Mouse (Mus musculus): ENCODE measurements around the gene Srgap2.
"Not testable (repeated sequence)": the region's sequence is repeated elsewhere in the genome, so short reads cannot be mapped to it uniquely, and the experiment has no call there.

Gene Srgap2

DNA sequence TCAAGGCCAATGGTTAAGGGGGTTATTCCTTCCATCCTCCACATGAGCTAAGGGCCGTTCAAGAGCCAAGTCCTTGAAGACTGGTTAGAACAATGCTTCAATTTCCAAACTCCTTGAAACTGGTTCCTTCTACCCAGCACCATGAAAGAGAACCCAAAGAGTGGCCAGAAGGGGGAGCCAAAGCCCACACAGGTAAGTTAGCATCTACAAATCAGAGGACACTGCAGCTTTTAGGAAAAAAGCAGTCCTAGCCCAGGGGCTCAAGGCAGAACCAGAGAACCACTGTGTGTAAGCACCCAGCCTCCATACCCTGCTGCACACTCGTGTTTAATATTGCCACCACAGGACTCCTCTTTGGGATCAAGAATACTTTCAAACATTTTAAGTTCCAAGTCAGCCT is 236.5 kb downstream of the Srgap2 start:
- in situ Hi-C loops (cut with MboI) = loop anchor here (5.0 kb wide), 1 partner anchor 262 kb away; no protein-coding TSS in a partner anchor

DNA sequence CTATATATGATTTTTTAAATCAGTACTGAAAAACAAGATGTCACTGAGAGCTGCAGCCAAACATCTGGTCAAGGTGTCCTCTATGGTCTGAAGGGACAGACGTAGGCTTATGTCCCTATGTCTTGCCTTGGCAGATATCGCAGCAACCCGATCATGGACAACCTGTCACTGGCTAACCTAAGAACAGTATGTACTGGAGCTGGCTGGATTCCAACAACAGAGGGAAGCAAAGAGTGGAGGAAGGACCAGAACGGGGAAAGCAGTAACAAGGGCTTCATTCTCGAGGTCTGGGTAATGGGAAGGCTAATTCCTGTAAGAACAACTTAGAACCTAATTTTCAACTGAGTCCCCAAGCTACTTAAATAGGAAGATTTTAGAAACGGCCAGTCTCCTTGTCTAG is 238.2 kb downstream of the Srgap2 start:
- in situ Hi-C loops (cut with MboI) = no loop called here

DNA sequence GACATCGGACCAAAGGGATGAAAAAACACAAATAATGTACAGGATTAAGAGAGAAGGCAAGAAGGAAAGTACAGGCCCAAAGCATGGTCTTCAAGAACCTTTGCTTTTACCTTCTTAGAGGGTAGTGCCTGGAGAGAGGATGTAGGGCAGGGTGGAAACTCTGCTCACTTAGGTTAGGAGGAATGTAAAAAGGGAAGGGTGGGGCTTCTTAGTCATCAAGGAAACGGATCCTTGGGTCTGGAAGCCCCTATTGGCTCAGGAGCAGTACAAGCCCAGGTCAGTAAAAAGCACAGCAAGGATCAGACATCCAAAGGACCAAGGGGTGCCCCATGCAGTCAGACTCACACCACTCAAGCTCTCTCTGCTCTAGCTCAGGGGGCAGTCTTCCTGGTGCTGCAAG is 239.9 kb downstream of the Srgap2 start:
- in situ Hi-C loops (cut with MboI) = no loop called here

DNA sequence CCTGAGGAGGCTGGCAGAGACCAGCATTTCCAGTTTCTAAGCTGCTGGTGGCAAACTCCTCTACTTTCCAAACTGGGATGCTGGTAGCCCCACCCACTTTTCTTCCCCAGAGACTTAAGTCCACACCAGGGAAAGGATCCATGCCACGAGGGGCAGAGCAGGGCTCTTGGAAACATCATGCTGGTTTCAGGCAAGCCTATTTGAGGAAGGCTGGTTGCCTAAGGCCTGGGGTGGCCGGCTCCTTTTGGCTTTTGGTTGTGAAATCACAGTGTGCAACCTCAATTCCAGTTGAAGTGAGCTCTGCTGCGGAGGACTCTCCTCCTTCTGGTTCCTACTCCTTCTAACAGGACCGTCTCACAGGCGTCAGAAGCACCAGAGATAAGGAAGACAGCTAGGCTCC is 240.3 kb downstream of the Srgap2 start:
- in situ Hi-C loops (cut with MboI) = no loop called here

DNA sequence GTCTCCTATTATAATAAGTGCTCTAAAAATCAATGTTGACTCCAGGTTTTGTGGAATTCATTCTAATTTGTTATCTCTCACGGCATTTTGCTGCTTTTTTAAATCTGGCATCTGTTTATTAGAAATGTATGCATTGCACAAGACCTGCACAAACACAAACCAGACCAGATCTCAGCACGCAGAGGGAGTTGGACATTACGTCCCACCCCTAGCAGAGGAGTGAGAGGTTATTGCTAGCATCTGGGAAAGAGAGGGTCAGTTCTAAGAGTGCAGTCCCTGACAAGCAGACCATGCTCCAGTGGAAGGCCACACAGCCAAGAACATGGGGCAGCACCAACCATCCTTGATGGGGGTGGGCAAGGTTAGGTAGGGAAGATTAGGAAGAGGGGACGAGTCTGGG is 242.5 kb downstream of the Srgap2 start:
- in situ Hi-C loops (cut with MboI) = no loop called here

DNA sequence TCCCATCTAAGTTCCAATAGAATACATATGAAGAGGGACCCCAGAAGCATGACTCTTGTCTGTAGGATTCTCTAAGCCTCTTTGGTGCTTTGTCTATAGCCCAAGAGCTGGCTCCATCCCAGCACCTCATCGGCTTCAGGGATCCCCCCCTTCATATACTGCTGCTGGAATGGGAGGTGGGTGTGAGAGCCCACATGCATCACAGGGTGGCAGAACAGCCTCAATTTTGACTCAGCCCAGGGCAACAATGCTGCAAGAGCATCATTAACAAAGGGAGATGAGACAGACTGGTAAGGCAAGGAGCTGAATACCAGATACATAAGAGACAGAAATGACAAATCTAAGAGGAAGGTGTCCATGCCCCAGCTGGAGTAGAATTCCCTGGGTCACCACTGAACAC is 243.0 kb downstream of the Srgap2 start:
- in situ Hi-C loops (cut with MboI) = no loop called here

DNA sequence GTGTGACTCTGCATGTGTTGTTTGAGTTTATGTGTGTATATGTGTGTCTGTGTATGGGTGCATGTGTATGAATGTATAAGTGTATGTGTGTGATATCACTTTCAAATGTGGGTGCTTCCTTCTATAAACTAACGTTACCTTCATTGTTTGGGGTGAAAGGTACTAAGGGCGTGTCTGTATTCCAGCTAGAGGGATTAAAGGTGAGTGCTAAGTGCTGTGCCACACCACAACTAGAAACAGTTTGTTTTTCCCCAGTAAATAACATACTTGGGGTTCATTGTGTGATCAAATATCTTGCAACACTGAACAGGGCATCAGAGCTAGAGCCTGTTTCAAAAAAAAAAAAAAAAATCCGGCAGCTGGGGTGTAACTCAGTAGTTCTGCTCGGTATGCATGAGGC is 245.4 kb downstream of the Srgap2 start:
- in situ Hi-C loops (cut with MboI) = no loop called here

DNA sequence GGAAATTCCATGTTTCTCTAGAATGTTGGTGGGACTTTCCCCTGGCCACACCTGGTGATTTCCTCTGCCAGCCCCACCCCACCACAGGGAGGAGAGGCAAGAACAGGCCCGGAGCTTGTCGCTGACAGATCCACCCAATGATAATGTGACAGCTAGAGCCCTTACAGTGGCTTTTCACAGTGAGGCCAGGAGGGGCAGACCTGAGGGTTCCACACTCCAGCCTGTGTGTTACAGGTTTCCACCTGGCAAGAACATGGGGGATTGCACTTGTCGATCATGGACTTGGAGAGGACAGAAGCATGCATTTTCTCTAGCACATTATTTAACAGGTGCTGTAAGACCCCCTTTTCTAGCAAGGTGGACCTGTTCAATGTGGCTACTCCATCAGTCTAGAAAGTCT is 246.9 kb downstream of the Srgap2 start:
- in situ Hi-C loops (cut with MboI) = no loop called here

DNA sequence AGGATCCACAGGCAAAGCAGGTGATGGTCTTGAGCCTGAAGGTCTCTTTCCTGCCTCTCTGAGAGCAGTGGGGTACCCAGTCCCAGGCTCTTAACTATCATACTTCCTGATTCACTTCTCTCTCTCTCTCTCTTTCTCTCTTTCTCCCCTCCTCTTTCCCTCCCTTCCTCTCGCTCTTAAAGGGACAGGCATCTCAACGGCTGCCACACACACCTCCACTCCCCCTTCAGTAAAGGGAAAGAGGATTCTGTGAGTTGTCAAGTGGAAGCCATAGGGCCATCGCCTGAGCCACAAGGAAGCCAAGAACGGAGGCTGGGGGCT is 247.7 kb downstream of the Srgap2 start, which contains the start of gene Ikbke:
Ikbke (minus strand) TSS at position 151 of the 321 bp plus-strand sequence.
- in situ Hi-C loops (cut with MboI) = no loop called here

DNA sequence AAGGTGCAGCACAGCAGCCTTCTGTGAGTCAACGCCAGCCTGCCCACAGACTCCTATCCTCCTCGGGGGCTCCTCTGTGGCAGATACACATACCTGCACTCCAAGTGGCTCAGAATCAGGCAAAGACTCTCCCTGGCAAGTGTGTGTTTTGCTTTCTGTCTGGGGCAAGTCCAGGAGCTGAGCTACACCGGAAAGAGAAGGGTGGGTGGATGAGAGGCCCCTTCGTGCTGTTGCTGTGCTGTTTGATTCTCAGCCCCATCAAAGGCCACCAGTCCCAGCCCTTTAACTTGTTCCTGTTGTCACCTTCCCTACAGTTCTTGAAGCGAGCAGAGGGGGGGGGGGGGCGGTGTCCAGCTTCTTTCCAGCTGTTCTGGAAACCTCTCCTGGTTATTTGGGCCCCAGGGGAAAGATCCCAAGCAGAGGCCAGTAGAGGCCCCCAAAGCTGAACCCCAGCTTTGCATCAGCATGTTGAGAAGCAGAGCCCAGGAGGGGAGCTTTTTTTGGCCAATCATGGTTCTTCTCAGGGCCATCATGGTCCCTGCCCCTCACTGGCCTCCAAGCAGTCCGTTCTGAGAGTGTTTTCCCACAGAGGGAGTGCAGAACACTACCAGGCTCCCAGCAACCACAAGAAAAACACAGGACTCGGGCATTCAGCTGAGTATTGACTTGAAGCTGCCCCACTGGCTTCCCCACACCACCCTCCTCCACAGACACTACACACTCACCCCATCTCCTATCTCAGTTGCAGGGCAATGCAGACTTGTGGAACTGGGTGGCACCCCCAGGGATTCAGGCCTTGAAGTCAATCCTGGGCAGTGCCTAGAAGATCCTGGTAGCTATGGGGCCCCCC is 248.3 kb downstream of the Srgap2 start:
- in situ Hi-C loops (cut with MboI) = no loop called here

DNA sequence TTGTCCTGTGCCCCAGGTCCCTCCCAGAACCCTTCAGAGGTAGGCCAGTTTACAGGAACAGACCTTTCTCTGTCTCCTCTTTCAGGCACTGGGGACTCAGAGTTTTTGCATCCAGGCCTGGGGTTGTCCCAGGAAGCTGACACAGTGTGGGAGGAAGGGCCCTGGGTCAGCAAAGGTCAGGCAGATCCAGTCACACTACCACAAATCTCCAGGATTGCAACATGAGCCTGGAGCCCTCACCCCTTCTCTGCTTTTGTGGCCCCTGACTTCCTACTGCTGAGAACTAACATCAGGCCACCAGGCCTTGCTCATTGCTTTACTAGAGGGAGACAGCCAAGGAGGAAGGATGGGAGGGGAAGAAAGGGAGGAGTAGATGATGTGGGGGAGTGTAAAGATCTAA is 250.3 kb downstream of the Srgap2 start:
- in situ Hi-C loops (cut with MboI) = no loop called here

DNA sequence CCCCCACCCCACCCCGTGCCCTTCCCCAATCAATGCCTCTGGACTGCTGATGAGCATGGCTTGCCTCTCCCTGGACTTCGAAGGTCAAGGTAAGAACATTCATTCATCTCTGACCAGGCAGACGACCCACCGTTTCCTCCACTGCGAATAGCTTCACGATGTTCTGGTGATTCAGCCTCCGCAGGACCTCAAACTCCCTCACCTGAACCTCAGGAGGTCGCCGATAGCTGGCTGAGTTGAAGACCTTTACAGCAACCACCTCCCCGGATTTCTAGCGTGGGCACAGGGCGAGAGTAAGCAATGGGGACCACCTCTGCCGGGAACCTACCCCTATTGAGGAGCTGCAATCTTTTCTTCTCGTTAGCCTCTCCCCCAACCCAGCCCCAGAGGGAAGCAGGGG is 251.6 kb downstream of the Srgap2 start:
- in situ Hi-C loops (cut with MboI) = no loop called here

DNA sequence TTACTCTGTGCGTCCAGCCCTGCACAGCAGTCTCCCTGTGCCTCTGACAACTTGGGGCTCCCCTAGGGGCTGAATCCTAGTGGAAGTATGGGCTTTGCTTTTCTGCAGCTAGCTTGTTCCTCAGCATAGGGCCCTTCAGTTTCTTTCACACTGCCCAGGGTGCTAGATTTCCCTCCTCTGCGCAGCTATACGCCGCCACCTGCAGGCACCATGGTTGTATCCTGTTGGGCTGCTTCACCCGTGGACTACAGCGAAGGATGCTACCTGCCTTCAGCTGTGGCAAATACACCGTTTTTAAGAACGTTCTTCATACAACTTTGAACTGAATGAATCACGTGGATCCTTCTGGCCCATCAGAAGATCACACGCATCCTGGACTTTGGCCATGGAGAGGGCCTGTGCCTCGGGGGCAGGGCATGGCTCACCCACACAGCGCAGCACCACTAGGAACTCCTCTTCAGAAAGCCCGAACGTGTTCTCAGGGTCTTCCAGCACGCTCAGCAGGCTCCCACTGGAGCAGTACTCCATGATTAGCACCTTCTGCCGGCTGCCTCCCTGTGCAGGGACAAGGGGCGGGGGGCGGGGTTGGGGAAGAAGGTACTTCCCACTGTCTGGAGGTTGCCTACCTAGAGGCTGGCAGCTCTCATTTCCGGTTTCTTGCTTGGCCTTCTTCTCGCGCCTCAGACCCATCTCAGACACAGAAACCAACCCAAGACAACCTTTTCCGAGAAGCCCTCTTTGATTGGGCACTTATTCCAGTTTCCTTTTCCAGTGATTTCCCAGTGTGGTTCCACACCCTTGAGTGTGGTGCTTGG is 252.2 kb downstream of the Srgap2 start:
- in situ Hi-C loops (cut with MboI) = no loop called here

DNA sequence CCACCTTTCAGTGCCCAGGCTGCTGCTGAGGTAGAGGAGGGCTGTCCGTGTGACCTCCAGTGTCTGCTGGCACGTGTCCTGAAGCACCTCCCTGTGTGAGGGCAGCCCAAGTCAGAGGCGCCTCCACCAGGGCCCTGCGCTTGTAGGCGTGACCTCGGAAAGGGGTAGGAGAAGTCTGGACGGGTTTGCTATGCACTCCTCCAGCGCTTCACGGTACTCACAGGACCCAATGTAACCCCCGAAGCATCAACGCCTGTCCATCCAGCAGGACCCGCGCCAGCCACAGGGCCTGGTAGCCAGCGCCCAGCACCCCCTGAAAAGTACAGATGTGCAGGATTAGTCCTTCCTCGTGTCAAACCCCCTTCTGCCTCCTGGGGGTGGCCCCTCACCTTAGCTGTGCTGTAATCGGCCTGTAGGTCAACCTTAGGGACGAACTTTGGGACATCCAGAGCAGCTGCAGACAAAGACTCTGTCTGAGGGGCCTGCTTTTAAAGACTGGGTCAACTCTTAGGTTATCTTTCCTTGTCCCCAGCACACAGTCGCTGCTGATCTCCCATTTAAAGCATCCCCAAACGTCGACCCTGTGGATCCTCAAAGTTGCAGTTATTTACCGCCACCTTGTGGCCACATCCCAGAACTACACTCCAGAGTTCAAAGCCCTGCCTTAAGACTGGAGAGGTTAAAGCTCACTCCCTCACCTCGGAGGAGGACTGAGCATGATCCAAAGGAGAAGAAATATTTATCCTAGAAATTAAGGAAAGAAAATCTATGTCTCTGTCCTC is 257.2 kb downstream of the Srgap2 start:
- in situ Hi-C loops (cut with MboI) = no loop called here

DNA sequence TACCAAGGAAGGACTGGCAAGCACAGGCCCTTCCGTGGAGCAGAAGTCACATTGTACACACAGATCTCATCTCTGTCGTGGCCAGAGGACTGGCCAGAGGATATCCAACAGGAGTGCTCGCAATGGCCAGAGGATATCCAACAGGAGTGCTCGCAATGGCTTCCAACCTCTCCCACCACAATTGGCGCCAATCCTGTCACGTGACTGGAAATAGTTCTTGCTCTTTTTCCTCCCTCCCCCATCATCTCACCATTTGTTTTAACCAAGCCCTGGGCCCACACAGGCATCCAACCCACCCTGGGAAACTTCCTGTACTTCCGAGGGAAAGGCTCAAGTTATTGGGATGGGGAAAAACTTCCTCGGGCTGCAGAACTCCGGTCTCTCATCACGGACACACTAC is 258.4 kb downstream of the Srgap2 start:
- in situ Hi-C loops (cut with MboI) = no loop called here

DNA sequence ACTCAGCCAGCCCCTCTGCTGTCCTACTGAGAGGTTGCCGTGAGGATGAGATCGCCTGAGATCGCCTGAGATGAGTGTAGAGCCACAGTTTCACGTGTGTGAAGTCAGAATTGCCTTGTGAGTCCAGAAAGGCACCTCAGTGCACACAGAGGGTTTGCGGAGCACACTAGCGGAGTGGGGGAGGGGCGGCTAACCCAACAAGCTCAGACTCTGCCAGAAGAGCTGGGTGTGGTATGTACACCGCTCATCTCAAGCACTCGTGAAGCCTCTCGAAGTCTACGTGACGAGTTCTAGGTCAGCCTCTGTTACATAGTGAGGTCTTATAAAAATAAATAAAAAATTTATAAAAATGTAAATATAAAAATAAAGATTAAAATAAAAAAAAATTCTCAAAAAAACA is 263.2 kb downstream of the Srgap2 start:
- in situ Hi-C loops (cut with MboI) = no loop called here

DNA sequence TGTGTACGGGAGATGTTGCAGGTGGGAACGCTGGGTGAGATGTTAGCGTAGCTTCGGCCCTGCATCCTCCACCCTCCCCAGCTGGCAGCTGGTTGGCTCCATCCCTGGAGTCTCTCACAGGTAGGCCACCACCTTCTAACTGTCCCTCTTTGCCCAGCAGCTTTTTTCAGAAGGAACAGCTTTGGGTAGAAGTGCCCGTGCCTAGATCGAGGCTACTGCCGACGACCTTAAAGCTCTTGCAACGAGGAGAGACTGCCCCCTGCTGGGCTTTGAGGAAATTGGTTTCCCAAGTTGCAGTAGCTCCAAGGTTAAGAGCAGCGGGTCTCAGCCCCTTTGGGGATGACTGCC is 266.9 kb downstream of the Srgap2 start:
- in situ Hi-C loops (cut with MboI) = no loop called here

DNA sequence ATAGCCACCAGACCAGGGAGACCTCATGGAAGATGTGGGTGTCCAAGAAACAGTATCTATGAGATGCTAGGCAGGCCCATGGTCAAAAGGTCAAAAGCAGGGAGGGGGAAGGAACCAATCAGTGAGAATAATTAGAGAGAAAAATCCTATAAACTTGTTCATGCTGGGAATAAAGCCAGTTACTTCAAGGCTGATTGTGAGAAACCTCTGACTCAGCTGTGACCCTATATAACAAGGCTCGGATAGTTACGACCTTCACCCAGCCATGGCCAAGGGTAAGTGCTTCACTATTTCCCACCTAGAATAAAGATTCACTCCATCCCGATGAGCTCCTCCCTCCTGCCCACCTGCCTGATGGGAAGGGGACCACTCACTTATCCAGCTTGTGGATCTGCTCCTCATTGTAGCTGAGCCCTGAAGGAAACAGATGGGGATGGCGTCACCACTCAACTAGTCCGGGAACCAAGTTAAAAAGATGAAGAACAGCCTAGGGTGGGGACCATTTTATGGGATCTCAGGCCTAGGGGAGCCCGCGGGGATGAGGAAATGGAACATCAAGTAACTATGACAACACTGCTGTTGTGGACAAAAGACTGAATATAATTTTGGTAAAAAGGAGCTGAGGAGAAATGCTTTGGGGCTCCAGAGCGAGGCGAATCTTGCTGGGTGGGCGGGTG is 267.4 kb downstream of the Srgap2 start:
- in situ Hi-C loops (cut with MboI) = no loop called here

DNA sequence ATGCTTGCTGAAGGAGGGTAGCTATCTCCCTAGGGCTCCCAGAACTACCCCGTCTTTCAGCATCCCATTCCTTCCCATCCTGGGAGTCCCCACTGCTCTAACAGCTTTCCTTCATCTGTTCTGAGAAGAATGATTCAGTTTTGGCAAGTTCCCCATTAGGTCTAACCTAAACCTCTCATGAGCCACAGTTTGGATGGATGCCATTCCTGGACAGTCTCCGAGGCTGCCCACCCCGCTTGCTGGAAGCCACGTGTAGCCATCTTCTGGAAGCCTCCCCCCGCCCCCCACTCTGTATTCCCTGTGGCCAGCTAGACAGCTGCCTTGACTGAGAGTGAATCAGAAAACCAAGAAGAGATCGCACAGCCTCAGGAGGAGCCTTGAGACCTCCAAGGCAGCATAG is 269.9 kb downstream of the Srgap2 start:
- in situ Hi-C loops (cut with MboI) = no loop called here

DNA sequence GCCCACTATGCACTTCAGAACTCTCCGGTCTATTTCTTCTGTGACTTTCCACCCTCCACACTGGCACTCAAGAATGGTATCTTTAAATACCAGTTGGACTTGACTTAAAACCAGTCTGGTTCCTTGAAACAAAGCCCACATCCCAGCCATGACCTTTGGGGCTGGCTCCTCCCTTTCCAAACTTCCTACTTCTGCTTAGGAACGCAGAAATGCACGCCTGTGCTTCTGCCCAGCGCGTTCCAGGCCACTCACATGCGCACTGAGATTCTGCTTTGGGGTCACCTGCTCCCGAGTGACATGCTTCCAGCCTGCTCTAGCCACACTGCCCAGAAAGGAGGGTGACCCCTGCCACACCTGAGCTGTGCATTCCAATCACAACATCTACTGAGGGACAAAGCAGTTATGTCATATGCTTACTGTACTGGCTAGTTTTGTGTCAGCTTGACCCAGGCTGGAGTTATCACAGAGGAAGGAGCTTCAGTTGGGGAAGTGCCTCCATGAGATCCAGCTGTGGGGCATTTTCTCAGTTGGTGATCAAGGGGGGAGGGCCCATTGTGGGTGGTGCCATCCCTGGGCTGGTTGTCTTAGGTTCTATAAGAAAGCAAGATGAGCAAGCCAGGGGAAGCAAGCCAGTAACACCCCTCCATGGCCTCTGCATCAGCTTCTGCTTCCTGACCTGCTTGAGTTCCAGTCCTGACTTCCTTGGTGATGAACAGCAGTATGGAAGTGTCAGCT is 274.5 kb downstream of the Srgap2 start:
- in situ Hi-C loops (cut with MboI) = not testable (repeated sequence)

Measured in mature B cell (primary cell).